Mouse (Mus musculus): Measurements from ENCODE around the gene Tnfrsf12a. TPM values are rescaled to one million over a fixed set of nuclear protein-coding genes. Genes with fewer than 3 reads are reported as not detected.

The Tnfrsf12a gene
- polyA plus RNA-seq, 1 experiment from 2014 or later, result 3.8 TPM

DNA sequence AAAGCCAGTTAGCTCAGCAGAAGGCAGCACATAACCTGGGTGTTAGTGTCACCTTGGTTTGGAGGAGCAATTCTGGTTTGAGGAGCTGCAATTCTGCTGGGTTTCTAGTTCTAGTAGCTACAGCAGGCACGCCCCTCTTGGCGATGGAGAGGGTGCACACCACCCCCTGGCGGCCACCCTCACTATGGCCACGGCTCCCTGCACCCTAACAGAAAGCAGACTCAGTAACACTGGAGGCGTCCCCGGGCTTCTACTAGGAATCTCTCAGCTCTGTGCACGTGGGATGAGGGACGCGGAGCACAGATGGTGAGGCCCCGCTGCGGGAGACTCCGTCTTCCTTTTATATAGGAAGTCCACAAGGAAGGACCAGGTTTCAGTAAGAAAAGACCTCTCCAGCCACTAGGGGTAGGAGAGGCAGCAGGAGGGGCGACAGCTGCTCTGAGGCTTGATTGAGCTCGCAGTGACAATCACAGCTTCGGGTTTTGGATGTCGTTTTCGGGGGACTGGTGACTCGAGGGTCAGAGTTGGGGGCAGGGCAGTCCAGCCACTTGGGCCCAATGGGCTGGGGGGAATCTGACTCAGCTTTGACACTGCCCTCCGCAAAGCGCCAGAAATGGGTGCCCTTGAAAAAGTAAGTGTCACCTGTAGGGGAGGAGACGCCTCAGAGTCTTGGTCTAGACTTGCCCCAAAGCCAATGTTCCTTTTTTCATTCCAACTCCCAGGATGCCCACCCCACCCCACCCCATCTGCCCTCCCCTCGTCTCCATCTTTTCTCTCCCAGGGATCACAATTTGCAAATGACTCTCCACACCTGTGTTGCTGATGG is 46.9 kb downstream of the Tnfrsf12a start:
- Histone ChIP-seq H3K9ac (peak overlapping the region; percentile 14; the same call in 1 of the 2 replicates), H3K9me3 (replicated peaks) (no peaks in the 10 kb centered on the region), H3K36me3 (ENCODE audit: poor library complexity, severe bottlenecking) (no peaks in the 10 kb centered on the region), H3K27ac (no peak overlapping the region), H3K27me3 (no peaks in the 10 kb centered on the region), H3K4me1 (no peaks in the 10 kb centered on the region; the same call in 1 of the 2 replicates), H3K4me2 (peak overlapping the region; percentile 50), H3K4me3 (peak overlapping the region; percentile 13)
- ATAC-seq, result peak; percentile 91
- WGBS, result 19% methylated on average over 22 of the region's 22 CpGs

DNA sequence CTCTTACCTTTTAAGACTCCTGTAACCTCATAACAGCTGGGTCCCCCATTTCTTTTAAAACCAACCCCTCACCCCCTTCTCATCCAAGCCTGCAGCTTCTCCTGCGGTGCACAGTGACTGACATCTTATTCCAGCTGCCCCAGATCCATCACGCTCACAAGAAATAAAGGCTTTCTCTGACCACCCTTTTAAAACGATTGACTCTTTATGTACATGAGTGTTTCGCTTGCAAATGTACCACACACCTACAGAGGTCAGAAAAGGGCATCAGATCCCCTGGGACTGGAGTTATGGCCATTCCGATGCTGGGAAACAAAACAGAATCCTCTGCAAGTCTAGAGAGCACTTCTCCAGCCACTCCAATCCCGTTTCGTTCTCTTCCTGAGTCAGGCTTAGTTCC is 49.5 kb downstream of the Tnfrsf12a start:
- 0 out of 2 replicates have a peak overlapping the region, but pooled peaks have one; percentile 21 for H3K9ac ChIP-seq
- H3K27me3 ChIP-seq, result no peaks in the 10 kb centered on the region
- H3K9me3 ChIP-seq (replicated peaks), result no peaks in the 10 kb centered on the region
- no peak overlapping the region for H3K27ac ChIP-seq
- no peak overlapping the region for H3K4me2 ChIP-seq
- no peak for ATAC-seq
- 35% methylated on average over 7 of the region's 7 CpGs for WGBS
- no peaks in the 10 kb centered on the region; the same call in 1 of the 2 replicates for H3K4me1 ChIP-seq
- no peaks in the 10 kb centered on the region for H3K36me3 ChIP-seq (ENCODE audit: poor library complexity, severe bottlenecking)
- H3K4me3 ChIP-seq, result no peak overlapping the region

Other genes starting within 250 kb of the Tnfrsf12a start
- gene Vmn2r117, start 197.8 kb downstream of the Tnfrsf12a start, polyA plus RNA-seq (2015; fragmentation: Nextera tagmentation; extraction: Ambion mirVana), result not detected in 2 replicates
- 20.7 and 22.4 TPM in 2 replicates for gene Zfp213, start 113.2 kb downstream of the Tnfrsf12a start, polyA plus RNA-seq (2015; fragmentation: Nextera tagmentation; extraction: Ambion mirVana)
- gene Zfp13, start 78.0 kb downstream of the Tnfrsf12a start, polyA plus RNA-seq (2015; fragmentation: Nextera tagmentation; extraction: Ambion mirVana), result 21.2 and 26.8 TPM in 2 replicates
- 0.24 TPM in 1 of 2 replicates, not detected in the other for gene Zscan10, start 76.6 kb downstream of the Tnfrsf12a start, polyA plus RNA-seq (2015; fragmentation: Nextera tagmentation; extraction: Ambion mirVana)
- 0.81 and 0.87 TPM in 2 replicates for gene Mmp25, start 32.2 kb downstream of the Tnfrsf12a start, polyA plus RNA-seq (2015; fragmentation: Nextera tagmentation; extraction: Ambion mirVana)
- gene Bicdl2, start 17.0 kb downstream of the Tnfrsf12a start, polyA plus RNA-seq (2015; fragmentation: Nextera tagmentation; extraction: Ambion mirVana), result 0.14 and 0.35 TPM in 2 replicates
- 56.8 and 60.3 TPM in 2 replicates for gene Hcfc1r1, start 3.9 kb downstream of the Tnfrsf12a start, polyA plus RNA-seq (2015; fragmentation: Nextera tagmentation; extraction: Ambion mirVana)
- 45.3 and 47.4 TPM in 2 replicates for gene Thoc6, start 3.6 kb downstream of the Tnfrsf12a start, polyA plus RNA-seq (2015; fragmentation: Nextera tagmentation; extraction: Ambion mirVana)
- 0.30 and 0.50 TPM in 2 replicates for gene Cldn6, start 1.8 kb upstream of the Tnfrsf12a start, polyA plus RNA-seq (2015; fragmentation: Nextera tagmentation; extraction: Ambion mirVana)
- 2.0 and 3.3 TPM in 2 replicates for gene Cldn9, start 6.6 kb upstream of the Tnfrsf12a start, polyA plus RNA-seq (2015; fragmentation: Nextera tagmentation; extraction: Ambion mirVana)
- gene 1520401A03Rik, start 45.3 kb upstream of the Tnfrsf12a start, polyA plus RNA-seq (2015; fragmentation: Nextera tagmentation; extraction: Ambion mirVana), result not detected in 2 replicates
- gene Pkmyt1, start 48.9 kb upstream of the Tnfrsf12a start, polyA plus RNA-seq (2015; fragmentation: Nextera tagmentation; extraction: Ambion mirVana), result 36.7 and 41.0 TPM in 2 replicates
- 29.8 and 32.7 TPM in 2 replicates for gene Paqr4, start 63.4 kb upstream of the Tnfrsf12a start, polyA plus RNA-seq (2015; fragmentation: Nextera tagmentation; extraction: Ambion mirVana)
- 0.24 and 0.37 TPM in 2 replicates for gene Kremen2, start 68.4 kb upstream of the Tnfrsf12a start, polyA plus RNA-seq (2015; fragmentation: Nextera tagmentation; extraction: Ambion mirVana)
- gene Flywch1, start 94.1 kb upstream of the Tnfrsf12a start, polyA plus RNA-seq (2015; fragmentation: Nextera tagmentation; extraction: Ambion mirVana), result 165 and 176 TPM in 2 replicates
- gene Flywch2, start 108.6 kb upstream of the Tnfrsf12a start, polyA plus RNA-seq (2015; fragmentation: Nextera tagmentation; extraction: Ambion mirVana), result 34.3 and 40.1 TPM in 2 replicates
- 605 and 611 TPM in 2 replicates for gene Srrm2, start 113.1 kb upstream of the Tnfrsf12a start, polyA plus RNA-seq (2015; fragmentation: Nextera tagmentation; extraction: Ambion mirVana)
- gene Elob, start 151.7 kb upstream of the Tnfrsf12a start, polyA plus RNA-seq (2015; fragmentation: Nextera tagmentation; extraction: Ambion mirVana), result 1,249 and 1,327 TPM in 2 replicates
- not detected in 2 replicates for gene Prss33, start 158.6 kb upstream of the Tnfrsf12a start, polyA plus RNA-seq (2015; fragmentation: Nextera tagmentation; extraction: Ambion mirVana)
- gene Prss32, start 166.4 kb upstream of the Tnfrsf12a start, polyA plus RNA-seq (2015; fragmentation: Nextera tagmentation; extraction: Ambion mirVana), result not detected in 2 replicates
- gene Prss41, start 166.7 kb upstream of the Tnfrsf12a start, polyA plus RNA-seq (2015; fragmentation: Nextera tagmentation; extraction: Ambion mirVana), result 1.2 and 1.3 TPM in 2 replicates
- gene Prss21, start 190.6 kb upstream of the Tnfrsf12a start, polyA plus RNA-seq (2015; fragmentation: Nextera tagmentation; extraction: Ambion mirVana), result not detected in 2 replicates
- not detected in 2 replicates for gene Dcpp1, start 203.4 kb upstream of the Tnfrsf12a start, polyA plus RNA-seq (2015; fragmentation: Nextera tagmentation; extraction: Ambion mirVana)
- gene Dcpp2, start 203.4 kb upstream of the Tnfrsf12a start, polyA plus RNA-seq (2015; fragmentation: Nextera tagmentation; extraction: Ambion mirVana), result not detected in 2 replicates
- gene Dcpp3, start 240.0 kb upstream of the Tnfrsf12a start, polyA plus RNA-seq (2015; fragmentation: Nextera tagmentation; extraction: Ambion mirVana), result not detected in 2 replicates